21 mouse cellular contexts compared by ENCODE assay signal in genomic region chr13:44279036-44279435, GRCm38 (mm10).
DNase-seq lines count a peak whose midpoint lies in the region; ATAC-seq and TF ChIP-seq lines count a peak whose summit lies in the region.
"Had no signal": no experiment of that assay in that cellular context is flagged by ENCODE, and none has a peak within 500 bp of the region (broad histone marks: within the 10 kb centered on the region; RNA-seq: fewer than 3 reads in every experiment).

No protein-coding gene starts in this region.

- H3K27me3 ChIP-seq in forebrain, embryonic 10.5 days (ENCODE audit: poor library complexity, severe bottlenecking), result 0 out of 2 replicates have a peak, but pooled peaks cover 3% of the 10 kb centered on the region
- no peaks in the 10 kb centered on the region for H3K27me3 ChIP-seq in forebrain, embryonic 13.5 days
- H3K27me3 ChIP-seq: CH12.LX; embryonic facial prominence, embryonic 15.5 days; hindbrain, embryonic 15.5 days; intestine, embryonic 15.5 days; limb, embryonic 15.5 days; neural tube, embryonic 13.5 days had no signal

- 0 out of 2 replicates have a peak overlapping the region, but pooled peaks have one; percentile 0 for H3K27ac ChIP-seq in forebrain, embryonic 10.5 days
- H3K27ac ChIP-seq in forebrain, embryonic 13.5 days, result no peak overlapping the region
- H3K27ac ChIP-seq in layer of hippocampus, adult 2 months, result 0 out of 2 replicates have a peak overlapping the region, but pooled peaks have one; percentile 46
- H3K27ac ChIP-seq: embryonic facial prominence, embryonic 15.5 days; heart, adult 2 months; hindbrain, embryonic 15.5 days; intestine, embryonic 15.5 days; limb, embryonic 15.5 days; neural tube, embryonic 13.5 days had no signal

- WGBS in forebrain, embryonic 10.5 days, result 74% methylated on average over 4 of the region's 4 CpGs
- WGBS in forebrain, embryonic 13.5 days, result 82% methylated on average over 4 of the region's 4 CpGs

- no peak for TF ChIP-seq CTCF in layer of hippocampus, adult 2 months (conservative IDR thresholded peaks at IDR 0.05)

- no peak overlapping the region for H3K4me3 ChIP-seq in forebrain, embryonic 10.5 days
- H3K4me3 ChIP-seq in forebrain, embryonic 13.5 days, result no peak overlapping the region
- no peak overlapping the region for H3K4me3 ChIP-seq in layer of hippocampus, adult 2 months
- H3K4me3 ChIP-seq: embryonic facial prominence, embryonic 15.5 days; heart, adult 2 months; hindbrain, embryonic 15.5 days; intestine, embryonic 15.5 days; limb, embryonic 15.5 days; neural tube, embryonic 13.5 days had no signal

- no peak for DNase-seq in forebrain, embryonic 10.5 days (ENCODE audit: extremely low spot score, low spot score)
- DNase-seq in layer of hippocampus, adult 2 months (ENCODE audit: low spot score in 2 of 2), result no peak
- DNase-seq in layer of hippocampus, postnatal 10 days (ENCODE audit: low spot score in 2 of 2), result no peak
- peak; percentile 9 for DNase-seq in right cerebral cortex, adult 18-20 months
- DNase-seq in right cerebral cortex, postnatal 4 days, result no peak
- no peak for DNase-seq in kidney, adult 9 months
- DNase-seq: adrenal gland, postnatal 36 days; cerebellum, adult 8-10 months; gastrocnemius, postnatal 10 days; heart, adult 2 months; kidney, postnatal 36 days; lung, postnatal 4 days; thymus, postnatal 14 days had no signal

- H3K9ac ChIP-seq in forebrain, embryonic 13.5 days, result no peak overlapping the region
- H3K9ac ChIP-seq: embryonic facial prominence, embryonic 15.5 days; hindbrain, embryonic 15.5 days; intestine, embryonic 15.5 days; limb, embryonic 15.5 days; neural tube, embryonic 13.5 days had no signal

- no peaks in the 10 kb centered on the region for H3K36me3 ChIP-seq in forebrain, embryonic 10.5 days (replicated peaks)
- H3K36me3 ChIP-seq in forebrain, embryonic 13.5 days (ENCODE audit: poor library complexity, severe bottlenecking), result no peaks in the 10 kb centered on the region
- H3K36me3 ChIP-seq: embryonic facial prominence, embryonic 15.5 days; hindbrain, embryonic 15.5 days; intestine, embryonic 15.5 days; limb, embryonic 15.5 days; neural tube, embryonic 13.5 days had no signal

- H3K4me1 ChIP-seq in forebrain, embryonic 10.5 days, result 0 out of 2 replicates have a peak, but pooled peaks cover 7% of the 10 kb centered on the region
- peaks cover 16% of the 10 kb centered on the region for H3K4me1 ChIP-seq in forebrain, embryonic 13.5 days

- no peaks in the 10 kb centered on the region for H3K9me3 ChIP-seq in forebrain, embryonic 10.5 days
- H3K9me3 ChIP-seq in forebrain, embryonic 13.5 days (replicated peaks), result no peaks in the 10 kb centered on the region
- H3K9me3 ChIP-seq: embryonic facial prominence, embryonic 15.5 days; hindbrain, embryonic 15.5 days; intestine, embryonic 15.5 days; limb, embryonic 15.5 days; neural tube, embryonic 13.5 days had no signal

- ATAC-seq in forebrain, embryonic 13.5 days, result no peak
- 0 out of 2 replicates have a peak, but pooled peaks have one; percentile 25 for ATAC-seq in common myeloid progenitor, adult 5-6 weeks (replicated peaks; ENCODE audit: low read depth, poor library complexity, severe bottlenecking)
- ATAC-seq: intestine, embryonic 15.5 days had no signal

- no peak overlapping the region for H3K4me2 ChIP-seq in forebrain, embryonic 13.5 days
- H3K4me2 ChIP-seq: embryonic facial prominence, embryonic 15.5 days; hindbrain, embryonic 15.5 days; intestine, embryonic 15.5 days; limb, embryonic 15.5 days; neural tube, embryonic 13.5 days had no signal
